In genomic region chr7:45315182-45315701, GRCm38 (mm10) we compare ENCODE assay signal across 29 mouse cellular contexts. TPM values are rescaled to one million over a fixed set of nuclear protein-coding genes. Genes with fewer than 3 reads are reported as not detected.
A peak's percentile ranks its signal among the peaks of the same experiment; 100 is the strongest.
DNase-seq lines count a peak whose midpoint lies in the region; TF ChIP-seq lines count a peak whose summit lies in the region.
"Had no signal": no experiment of that assay in that cellular context is flagged by ENCODE, and none has a peak within 500 bp of the region (broad histone marks: within the 10 kb centered on the region; RNA-seq: fewer than 3 reads in every experiment).

No protein-coding gene starts in this region.

- no peak for TF ChIP-seq POLR2A in cortical plate, adult 2 months (IDR thresholded peaks at IDR 0.05; ENCODE audit: extremely low read depth, insufficient read depth, low read length)

- H3K27ac ChIP-seq in left cerebral cortex, adult 2 months, result peak overlapping the region; percentile 69; the same call in 1 of the 2 replicates
- 0 out of 2 replicates have a peak overlapping the region, but pooled peaks have one; percentile 29 for H3K27ac ChIP-seq in cortical plate, adult 2 months (ENCODE audit: insufficient read depth, low read length)
- H3K27ac ChIP-seq: embryonic facial prominence, embryonic 12.5 days; forebrain, embryonic 13.5 days; heart, embryonic 10.5 days; limb, embryonic 12.5 days; liver, embryonic 13.5 days; midbrain, embryonic 12.5 days had no signal

- no peak overlapping the region for H3K4me3 ChIP-seq in left cerebral cortex, adult 2 months
- H3K4me3 ChIP-seq in cortical plate, adult 2 months (ENCODE audit: insufficient read depth, low read length), result no peak overlapping the region
- H3K4me3 ChIP-seq: embryonic facial prominence, embryonic 12.5 days; erythroblast, embryonic 14.5 days; forebrain, embryonic 13.5 days; heart, embryonic 10.5 days; limb, embryonic 12.5 days; liver, embryonic 13.5 days; midbrain, embryonic 12.5 days had no signal

- peaks cover 3% of the 10 kb centered on the region; the same call in 1 of the 2 replicates for H3K4me1 ChIP-seq in cortical plate, adult 2 months (ENCODE audit: control insufficient read depth, insufficient read depth, low read length)

- peak in 1 of 2 experiments; percentile 42 for DNase-seq in left cerebral cortex, adult 2 months (ENCODE audit: extremely low spot score in 1 of 2, low spot score in 2 of 2)
- DNase-seq in left cerebral cortex, adult 18-20 months (ENCODE audit: low spot score in 2 of 2), result no peak
- DNase-seq in kidney, adult 9 months, result peak; percentile 77
- peak; percentile 64 to 76 for DNase-seq in kidney, postnatal 36 days
- DNase-seq in lung, postnatal 25 days (ENCODE audit: low spot score), result no peak
- no peak for DNase-seq in cerebellum, postnatal 4 days (ENCODE audit: low spot score in 2 of 2)
- DNase-seq: adrenal gland, adult 2 months; cerebellum, adult 8-10 months; heart, postnatal 10 days; liver, embryonic 13.5 days; lung, embryonic 14.5 days; retina, postnatal 1 day; spleen, adult 18-20 months; thymus, adult 18-20 months had no signal

- TF ChIP-seq CTCF in left cerebral cortex, adult 2 months (IDR thresholded peaks at IDR 0.05), result no peak
- TF ChIP-seq CTCF in cortical plate, adult 2 months (IDR thresholded peaks at IDR 0.05; ENCODE audit: extremely low read depth, insufficient read depth, low read length), result no peak

- intact Hi-C loops in left cerebral cortex, adult 2 months (cut with DNase I), result no loop called here

RNA-seq across cellular contexts. Expression of gene Trpm4, which starts 18.3 kb away (rescaled TPM):
- total RNA-seq in left cerebral cortex, adult 2 months (2021), result 10 to 100 TPM; 18.5 to 24.6 TPM
- total RNA-seq in left cerebral cortex, adult 18-20 months (2021), result 10 to 100 TPM; 19.0 to 26.5 TPM
- 29.1 and 35.1 TPM in 2 replicates for polyA plus RNA-seq in cortical plate, adult 2 months (2012; rRNA removed)

RNA-seq across cellular contexts. Expression of gene Hrc, which starts 19.8 kb away (rescaled TPM):
- under 1 TPM; 0.23 to 0.61 TPM for total RNA-seq in left cerebral cortex, adult 2 months (2021)
- under 1 TPM; 0.19 to 0.30 TPM for total RNA-seq in left cerebral cortex, adult 18-20 months (2021)
- 0.35 and 0.55 TPM in 2 replicates for polyA plus RNA-seq in cortical plate, adult 2 months (2012; rRNA removed)
- total RNA-seq: monocyte, adult 5-6 weeks had no signal
- polyA plus RNA-seq: adrenal gland, adult 2 months; erythroblast, embryonic 14.5 days had no signal

RNA-seq across cellular contexts. Expression of gene Slc6a21, which starts 37.9 kb away (rescaled TPM):
- under 1 TPM in 1 of 2 experiments, not detected in 1; 0.23 TPM for total RNA-seq in left cerebral cortex, adult 2 months (2021)
- not detected for total RNA-seq in left cerebral cortex, adult 18-20 months (2021)
- 0.08 and 0.30 TPM in 2 replicates for polyA plus RNA-seq in cortical plate, adult 2 months (2012; rRNA removed)
- total RNA-seq: adrenal gland, adult 2 months; gastrocnemius, adult 18-20 months; gastrocnemius, postnatal 4 days; heart, postnatal 10 days; layer of hippocampus, postnatal 36 days; monocyte, adult 5-6 weeks had no signal
- polyA plus RNA-seq: adrenal gland, adult 2 months; C2C12; embryonic facial prominence, embryonic 12.5 days; erythroblast, embryonic 14.5 days; forebrain, embryonic 13.5 days; heart, embryonic 10.5 days; hindbrain, embryonic 11.5 days; limb, embryonic 12.5 days; liver, embryonic 13.5 days; lung, embryonic 14.5 days; midbrain, embryonic 12.5 days; neural tube, embryonic 11.5 days; stomach, embryonic 14.5 days had no signal

RNA-seq across cellular contexts. Expression of gene Ppfia3, which starts 51.6 kb away (rescaled TPM):
- 100 to 1,000 TPM; 156 to 159 TPM for total RNA-seq in left cerebral cortex, adult 2 months (2021)
- total RNA-seq in left cerebral cortex, adult 18-20 months (2021), result 100 to 1,000 TPM; 154 to 170 TPM
- polyA plus RNA-seq in cortical plate, adult 2 months (2012; rRNA removed), result 164 and 167 TPM in 2 replicates

RNA-seq across cellular contexts. Expression of gene Lin7b, which starts 55.1 kb away (rescaled TPM):
- total RNA-seq in left cerebral cortex, adult 2 months (2021), result 100 to 1,000 TPM; 156 to 178 TPM
- 100 to 1,000 TPM; 133 to 165 TPM for total RNA-seq in left cerebral cortex, adult 18-20 months (2021)
- polyA plus RNA-seq in cortical plate, adult 2 months (2012; rRNA removed), result 336 TPM in 2 replicates
- total RNA-seq: gastrocnemius, adult 18-20 months; monocyte, adult 5-6 weeks had no signal
- polyA plus RNA-seq: erythroblast, embryonic 14.5 days; liver, embryonic 13.5 days had no signal

Comparison
In these comparisons a context has a peak if more than half of its experiments do, and no peak if none do; other contexts are left out.
1. DNase-seq: peak in kidney, adult 9 months (single experiment) and kidney, postnatal 36 days (2 of 2); none in left cerebral cortex, adult 18-20 months (0 of 2), lung, postnatal 25 days (single experiment) and cerebellum, postnatal 4 days (0 of 2).